Mouse (Mus musculus): ENCODE measurements around the gene Olfr1414.
"Not testable (repeated sequence)": the region's sequence is repeated elsewhere in the genome, so short reads cannot be mapped to it uniquely, and the experiment has no call there.

Gene Olfr1414

DNA sequence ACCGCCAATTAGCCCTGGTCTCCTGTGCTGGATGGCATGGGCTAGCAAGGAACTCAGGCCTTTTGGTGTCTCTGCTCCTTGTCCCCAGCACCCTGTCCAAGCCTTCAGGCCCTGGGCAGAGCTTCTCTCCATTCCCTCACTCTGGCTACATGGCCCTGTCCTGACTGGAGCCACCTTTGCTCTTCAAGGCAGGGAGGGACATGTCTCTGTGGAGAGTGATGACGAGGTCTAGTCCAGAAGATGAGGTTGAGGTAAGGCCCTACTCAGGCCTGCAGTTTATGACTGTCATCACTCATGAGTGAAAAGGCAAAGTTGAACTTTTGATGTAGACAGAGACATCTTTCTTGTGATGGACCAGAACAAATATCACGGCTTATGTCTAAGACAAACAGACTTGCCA is at the start of gene Olfr1414:
Gene Olfr1414 (minus strand): TSS at position 101 of the 400 bp plus-strand sequence.
- H3K27me3 ChIP-seq (ENCODE audit: insufficient read depth, low read length) = 0 out of 2 replicates have a peak, but pooled peaks cover 8% of the 10 kb centered on the region
- no peaks in the 10 kb centered on the region for H3K36me3 ChIP-seq (ENCODE audit: insufficient read depth, low read length)
- H3K4me3 ChIP-seq (replicated peaks; ENCODE audit: low read length) = no peak within 1 kb of the TSS
- no peaks in the 10 kb centered on the region for H3K9me3 ChIP-seq (ENCODE audit: low read length)
- no peak for TF ChIP-seq NANOG (IDR thresholded peaks at IDR 0.05; ENCODE audit: borderline replicate concordance, low read length)
- TF ChIP-seq POU5F1 (IDR thresholded peaks at IDR 0.05; ENCODE audit: borderline replicate concordance, low read length) = no peak
- TF ChIP-seq CTCF (conservative IDR thresholded peaks at IDR 0.05; ENCODE audit: low read length) = no peak
- peaks cover 10% of the 10 kb centered on the region for H3K4me1 ChIP-seq (replicated peaks; ENCODE audit: low read depth, low read length)

DNA sequence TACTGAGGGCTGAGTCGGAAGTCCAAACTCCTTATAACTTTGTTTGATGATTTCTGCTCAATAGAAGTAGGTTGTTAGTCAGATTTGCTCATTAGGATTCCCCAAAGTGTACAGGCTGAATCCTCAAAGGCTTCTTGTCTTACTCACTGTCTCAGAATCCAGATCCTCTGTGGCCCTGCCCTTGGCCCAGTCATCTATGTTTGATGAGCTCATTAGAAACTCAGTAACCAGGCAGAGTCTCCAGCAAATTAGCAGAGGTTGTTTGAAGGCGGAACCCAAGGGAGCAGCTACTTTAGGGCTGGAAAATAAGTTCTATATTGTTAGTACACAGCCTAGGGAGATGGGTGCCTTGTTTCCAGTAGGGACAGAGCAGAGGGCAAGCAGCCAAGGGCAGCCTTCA is 27.5 kb upstream of the Olfr1414 start:
- Histone ChIP-seq H3K4me3 (replicated peaks; ENCODE audit: low read length) (no peak overlapping the region), H3K4me1 (replicated peaks; ENCODE audit: low read depth, low read length) (no peaks in the 10 kb centered on the region), H3K27me3 (ENCODE audit: insufficient read depth, low read length) (no peaks in the 10 kb centered on the region), H3K9me3 (ENCODE audit: low read length) (no peaks in the 10 kb centered on the region), H3K36me3 (ENCODE audit: insufficient read depth, low read length) (no peaks in the 10 kb centered on the region)
- TF ChIP-seq POU5F1 (IDR thresholded peaks at IDR 0.05; ENCODE audit: borderline replicate concordance, low read length) (no peak), CTCF (conservative IDR thresholded peaks at IDR 0.05; ENCODE audit: low read length) (no peak), NANOG (IDR thresholded peaks at IDR 0.05; ENCODE audit: borderline replicate concordance, low read length) (no peak)

DNA sequence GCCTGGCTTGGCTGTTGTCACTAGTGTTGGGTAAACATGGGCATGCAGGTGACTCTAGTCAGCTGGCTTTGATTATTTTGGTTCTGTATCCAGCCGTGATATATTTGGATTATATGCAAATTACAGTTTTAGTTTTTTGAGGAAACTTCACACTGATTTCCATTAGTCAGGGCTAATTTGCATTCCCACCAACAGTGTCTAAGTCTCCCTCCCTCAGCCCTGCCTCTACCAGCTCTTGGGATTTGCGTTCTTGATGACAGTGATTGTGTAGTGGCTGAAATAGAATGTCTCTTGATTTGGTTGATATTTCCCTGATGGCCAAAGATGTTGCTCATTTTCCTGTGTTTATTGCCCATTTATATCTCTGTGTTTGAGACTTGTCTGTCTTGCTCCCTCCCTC is 20.6 kb upstream of the Olfr1414 start:
- no peak for TF ChIP-seq POU5F1 (IDR thresholded peaks at IDR 0.05; ENCODE audit: borderline replicate concordance, low read length)
- no peak for TF ChIP-seq NANOG (IDR thresholded peaks at IDR 0.05; ENCODE audit: borderline replicate concordance, low read length)
- TF ChIP-seq CTCF (conservative IDR thresholded peaks at IDR 0.05; ENCODE audit: low read length) = no peak
- H3K4me3 ChIP-seq (replicated peaks; ENCODE audit: low read length) = no peak overlapping the region
- no peaks in the 10 kb centered on the region for H3K4me1 ChIP-seq (replicated peaks; ENCODE audit: low read depth, low read length)
- H3K9me3 ChIP-seq (ENCODE audit: low read length) = peaks cover 10% of the 10 kb centered on the region
- H3K27me3 ChIP-seq (ENCODE audit: insufficient read depth, low read length) = no peaks in the 10 kb centered on the region
- no peaks in the 10 kb centered on the region for H3K36me3 ChIP-seq (ENCODE audit: insufficient read depth, low read length)

DNA sequence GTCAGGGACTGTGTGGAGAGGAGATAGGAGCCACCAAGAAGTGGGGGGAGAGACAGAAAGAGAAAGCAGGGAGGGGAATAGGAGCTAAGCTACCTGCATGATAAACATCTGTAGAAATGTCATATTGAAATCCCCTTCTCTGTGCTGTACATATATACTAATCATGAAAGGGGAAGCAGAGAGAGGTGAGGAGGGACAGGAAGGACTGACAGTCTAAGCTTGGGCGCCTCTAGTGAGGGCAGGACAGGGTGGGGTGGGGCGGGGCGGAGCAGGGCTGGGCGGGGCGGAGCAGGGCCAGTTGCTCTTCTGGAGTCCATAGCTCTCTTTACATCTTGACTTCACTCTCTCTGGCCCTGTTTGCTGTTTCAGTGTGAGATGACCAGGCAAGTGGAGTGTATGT is 18.5 kb upstream of the Olfr1414 start:
- Histone ChIP-seq H3K4me3 (replicated peaks; ENCODE audit: low read length) (no peak overlapping the region), H3K36me3 (ENCODE audit: insufficient read depth, low read length) (no peaks in the 10 kb centered on the region), H3K27me3 (ENCODE audit: insufficient read depth, low read length) (no peaks in the 10 kb centered on the region), H3K9me3 (ENCODE audit: low read length) (peaks cover 10% of the 10 kb centered on the region), H3K4me1 (replicated peaks; ENCODE audit: low read depth, low read length) (no peaks in the 10 kb centered on the region)
- no peak for TF ChIP-seq POU5F1 (IDR thresholded peaks at IDR 0.05; ENCODE audit: borderline replicate concordance, low read length)
- no peak for TF ChIP-seq NANOG (IDR thresholded peaks at IDR 0.05; ENCODE audit: borderline replicate concordance, low read length)
- no peak for TF ChIP-seq CTCF (conservative IDR thresholded peaks at IDR 0.05; ENCODE audit: low read length)

- H3K4me3 ChIP-seq (replicated peaks; ENCODE audit: low read length) = no peak overlapping the region
- H3K27me3 ChIP-seq (ENCODE audit: insufficient read depth, low read length) = peaks cover 4% of the 10 kb centered on the region; the same call in 1 of the 2 replicates
- H3K36me3 ChIP-seq (ENCODE audit: insufficient read depth, low read length) = no peaks in the 10 kb centered on the region
- H3K9me3 ChIP-seq (ENCODE audit: low read length) = peaks cover 4% of the 10 kb centered on the region
- TF ChIP-seq POU5F1 (IDR thresholded peaks at IDR 0.05; ENCODE audit: borderline replicate concordance, low read length) = no peak
- TF ChIP-seq CTCF (conservative IDR thresholded peaks at IDR 0.05; ENCODE audit: low read length) = no peak
- no peak for TF ChIP-seq NANOG (IDR thresholded peaks at IDR 0.05; ENCODE audit: borderline replicate concordance, low read length)
- peaks cover 10% of the 10 kb centered on the region for H3K4me1 ChIP-seq (replicated peaks; ENCODE audit: low read depth, low read length)
Observed at GRCm38 (mm10) chr1:92523764-92524163, 5.3 kb upstream of the Olfr1414 start.

DNA sequence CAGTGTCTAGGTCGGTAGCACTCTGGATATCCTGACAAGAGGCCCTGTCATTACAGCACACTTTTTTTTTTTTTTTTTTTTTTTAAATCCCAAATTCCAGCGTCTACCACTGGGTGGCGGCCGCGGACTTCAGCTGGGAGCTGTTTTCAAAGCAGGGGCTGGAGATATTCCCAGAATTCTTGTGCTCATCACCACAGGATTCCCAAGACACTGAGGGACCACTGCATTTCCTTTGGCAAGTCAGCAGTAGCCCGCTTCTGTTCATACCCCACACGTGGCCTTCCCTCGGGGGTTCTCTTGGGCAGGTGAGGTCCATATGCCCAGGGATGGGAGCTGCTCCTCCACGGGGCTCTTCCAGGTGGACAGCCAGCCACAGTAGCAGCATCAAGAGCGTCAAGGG is 2.9 kb upstream of the Olfr1414 start:
- TF ChIP-seq CTCF (conservative IDR thresholded peaks at IDR 0.05; ENCODE audit: low read length) = peak; percentile 74
- no peak for TF ChIP-seq POU5F1 (IDR thresholded peaks at IDR 0.05; ENCODE audit: borderline replicate concordance, low read length)
- Histone ChIP-seq H3K9me3 (ENCODE audit: low read length) (peaks cover 4% of the 10 kb centered on the region), H3K4me1 (replicated peaks; ENCODE audit: low read depth, low read length) (peaks cover 10% of the 10 kb centered on the region)

DNA sequence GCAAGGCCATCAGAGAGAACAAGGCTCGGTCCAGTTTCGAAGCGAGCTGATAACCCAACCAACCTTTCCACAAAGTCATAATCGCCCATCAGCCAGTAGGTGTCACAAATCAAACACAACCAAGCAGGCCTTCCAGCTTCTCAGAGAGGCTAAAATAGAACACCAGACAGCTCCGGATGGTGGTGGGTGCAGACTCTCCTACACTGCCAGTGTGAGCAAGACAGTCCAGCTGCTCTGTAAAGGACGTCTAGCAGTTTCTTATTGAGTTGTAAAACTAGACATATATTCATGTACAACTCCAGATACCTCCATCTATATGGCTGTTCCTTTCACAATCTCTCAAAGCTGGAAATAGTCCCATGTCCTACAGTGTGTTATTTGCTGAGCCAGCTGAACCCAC is 585 bp upstream of the Olfr1414 start:
- Histone ChIP-seq H3K27me3 (ENCODE audit: insufficient read depth, low read length) (peaks cover 12% of the 10 kb centered on the region; the same call in 1 of the 2 replicates), H3K9me3 (ENCODE audit: low read length) (no peaks in the 10 kb centered on the region), H3K36me3 (ENCODE audit: insufficient read depth, low read length) (no peaks in the 10 kb centered on the region), H3K4me1 (replicated peaks; ENCODE audit: low read depth, low read length) (peaks cover 10% of the 10 kb centered on the region), H3K4me3 (replicated peaks; ENCODE audit: low read length) (no peak overlapping the region)
- TF ChIP-seq CTCF (conservative IDR thresholded peaks at IDR 0.05; ENCODE audit: low read length) = no peak
- TF ChIP-seq NANOG (IDR thresholded peaks at IDR 0.05; ENCODE audit: borderline replicate concordance, low read length) = no peak
- no peak for TF ChIP-seq POU5F1 (IDR thresholded peaks at IDR 0.05; ENCODE audit: borderline replicate concordance, low read length)

More for the DNA sequence above, 2.9 kb upstream of the Olfr1414 start:
- H3K27me3 ChIP-seq (ENCODE audit: insufficient read depth, low read length) = peaks cover 11% of the 10 kb centered on the region; the same call in 1 of the 2 replicates
- no peak overlapping the region for H3K4me3 ChIP-seq (replicated peaks; ENCODE audit: low read length)
- H3K36me3 ChIP-seq (ENCODE audit: insufficient read depth, low read length) = no peaks in the 10 kb centered on the region

DNA sequence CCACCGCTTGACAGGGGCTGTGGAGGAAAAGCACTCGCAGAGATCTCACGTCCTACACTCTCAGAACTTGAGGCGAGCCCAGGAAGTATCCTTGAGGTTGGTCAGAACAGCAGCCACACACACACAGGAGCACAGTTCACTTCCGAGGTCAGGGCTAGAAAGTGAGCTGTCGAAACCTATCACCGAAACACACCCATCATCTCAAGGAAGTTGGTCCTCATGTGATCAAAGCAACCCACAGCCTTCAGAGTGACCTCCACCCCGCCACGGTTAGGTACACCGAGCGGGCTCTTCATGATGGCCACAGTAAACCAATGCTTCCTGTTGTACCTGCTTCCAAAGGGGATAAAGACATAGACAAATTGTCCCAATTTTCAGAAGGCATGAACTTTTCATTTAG is 3.1 kb downstream of the Olfr1414 start:
- no peaks in the 10 kb centered on the region for H3K9me3 ChIP-seq (ENCODE audit: low read length)
- H3K36me3 ChIP-seq (ENCODE audit: insufficient read depth, low read length) = no peaks in the 10 kb centered on the region
- TF ChIP-seq CTCF (conservative IDR thresholded peaks at IDR 0.05; ENCODE audit: low read length) (no peak), NANOG (IDR thresholded peaks at IDR 0.05; ENCODE audit: borderline replicate concordance, low read length) (no peak), POU5F1 (IDR thresholded peaks at IDR 0.05; ENCODE audit: borderline replicate concordance, low read length) (no peak)
- peaks cover 6% of the 10 kb centered on the region for H3K4me1 ChIP-seq (replicated peaks; ENCODE audit: low read depth, low read length)
- 0 out of 2 replicates have a peak, but pooled peaks cover 8% of the 10 kb centered on the region for H3K27me3 ChIP-seq (ENCODE audit: insufficient read depth, low read length)
- no peak overlapping the region for H3K4me3 ChIP-seq (replicated peaks; ENCODE audit: low read length)

DNA sequence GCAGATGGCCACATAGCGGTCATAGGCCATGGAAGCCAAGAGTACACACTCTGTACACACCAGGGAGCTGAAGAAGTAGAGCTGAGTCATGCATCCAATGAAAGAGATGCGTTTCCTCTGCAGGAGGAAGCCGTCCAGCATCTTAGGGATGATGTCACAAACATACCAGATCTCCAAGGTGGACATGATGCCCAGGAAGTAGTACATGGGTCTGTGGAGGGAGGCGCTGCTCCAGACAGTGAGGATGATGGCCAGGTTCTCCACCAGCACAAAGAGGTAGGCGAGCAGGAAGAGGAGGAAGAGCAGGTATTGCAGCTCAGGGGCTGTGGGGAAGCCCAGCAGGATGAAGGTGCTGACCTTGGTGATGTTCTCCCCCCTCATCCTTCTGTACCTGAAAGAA is 6.8 kb downstream of the Olfr1414 start:
- not testable (repeated sequence) for H3K4me3 ChIP-seq (replicated peaks; ENCODE audit: low read length); H3K27me3 ChIP-seq (ENCODE audit: insufficient read depth, low read length); H3K9me3 ChIP-seq (ENCODE audit: low read length); H3K36me3 ChIP-seq (ENCODE audit: insufficient read depth, low read length); H3K4me1 ChIP-seq (replicated peaks; ENCODE audit: low read depth, low read length)
